Mouse (Mus musculus) stomach, embryonic 16.5 days (tissue): ENCODE measurements around the gene Ubn2. TPM values are rescaled to one million over a fixed set of nuclear protein-coding genes. Genes with fewer than 3 reads are reported as not detected.
"Not testable (repeated sequence)": the region's sequence is repeated elsewhere in the genome, so short reads cannot be mapped to it uniquely, and the experiment has no call there.

Experiments used
- ATAC-seq: fragments of 200-750 bp; cut with Nextera tagmentation; 2 replicates; pipeline ENCODE4 v1.8.0; 2017; ENCODE audit warnings: moderate number of reproducible peaks, moderate TSS enrichment; ENCODE audit not compliant: insufficient read depth, low FRiP score
- H3K27ac ChIP-seq: fragments of 300-500 bp; sonication (generic); 2 replicates; pipeline ENCODE4 v1.5.1; 2014; ENCODE audit warnings: low read length
- H3K27me3 ChIP-seq: fragments of 300-500 bp; sonication (generic); 2 replicates; pipeline ENCODE4 v1.6.1; 2014; ENCODE audit warnings: low read length, control low read depth, mixed read lengths; ENCODE audit not compliant: control insufficient read depth, insufficient read depth
- H3K36me3 ChIP-seq: fragments of 300-500 bp; sonication (generic); 2 replicates; pipeline ENCODE4 v1.6.1; 2014; ENCODE audit warnings: low read length; ENCODE audit not compliant: control insufficient read depth, insufficient read depth
- H3K4me1 ChIP-seq: fragments of 300-500 bp; sonication (generic); 2 replicates; pipeline ENCODE4 v1.6.1; 2014; ENCODE audit warnings: low read length, control low read depth, mixed read lengths; ENCODE audit not compliant: control insufficient read depth, insufficient read depth
- H3K4me2 ChIP-seq: fragments of 300-500 bp; sonication (generic); 2 replicates; pipeline ENCODE4 v1.6.1; 2014; ENCODE audit warnings: low read depth, low read length, mixed read lengths
- H3K4me3 ChIP-seq: fragments of 300-500 bp; sonication (generic); replicated peaks from 2 replicates; pipeline ENCODE4 v1.5.1; 2014; ENCODE audit warnings: mild to moderate bottlenecking, low read length
- H3K9ac ChIP-seq: fragments of 300-500 bp; sonication (generic); 2 replicates; pipeline ENCODE4 v1.6.1; 2014; ENCODE audit warnings: low read length
- H3K9me3 ChIP-seq: fragments of 300-500 bp; sonication (generic); replicated peaks from 2 replicates; pipeline ENCODE4 v1.6.1; 2016; ENCODE audit warnings: low read length, control low read depth; ENCODE audit not compliant: control insufficient read depth
- WGBS: fragments of 180-500 bp; shearing (Covaris S2); extraction: QIAGEN DNeasy Blood & Tissue Kit; methylation state at CpG from one replicate; pipeline ENCODE4 v1.1.7; 2014; 5-methylcytosine and 5-hydroxymethylcytosine counted together
- polyA plus RNA-seq: library from polyadenylated mRNA; unstranded; fragments of >200 nt; fragmentation: Nextera tagmentation; extraction: Ambion mirVana; gene quantifications from 2 replicates; pipeline ENCODE4 v1.2.1, GENCODE M21; 2015

The Ubn2 gene
- polyA plus RNA-seq: 8.5 and 13.0 TPM in 2 replicates

GRCm38 (mm10) chr6:38433261-38434033, at the start of gene Ubn2:
Gene Ubn2, plus strand, starts transcription at chr6:38433950.
- H3K36me3 ChIP-seq: no peaks in the 10 kb centered on the region
- ATAC-seq: peak; percentile 98
- peak within 1 kb of the TSS; percentile 82 for H3K4me3 ChIP-seq
- peak within 1 kb of the TSS; percentile 62 for H3K4me2 ChIP-seq
- H3K27me3 ChIP-seq: no peaks in the 10 kb centered on the region
- WGBS: under 1% methylated on average over 64 of the region's 64 CpGs
- peaks cover 4% of the 10 kb centered on the region for H3K4me1 ChIP-seq
- no peaks in the 10 kb centered on the region for H3K9me3 ChIP-seq
- peak within 1 kb of the TSS; percentile 94 for H3K27ac ChIP-seq
- peak within 1 kb of the TSS; percentile 83 for H3K9ac ChIP-seq

GRCm38 (mm10) chr6:38389671-38390070, 44.1 kb upstream of the Ubn2 start:
- H3K36me3 ChIP-seq: no peaks in the 10 kb centered on the region
- no peak overlapping the region for H3K27ac ChIP-seq
- H3K9ac ChIP-seq: no peak overlapping the region
- H3K27me3 ChIP-seq: no peaks in the 10 kb centered on the region
- no peak for ATAC-seq
- H3K9me3 ChIP-seq: no peaks in the 10 kb centered on the region
- H3K4me3 ChIP-seq: no peak overlapping the region
- H3K4me2 ChIP-seq: no peak overlapping the region
- 83% methylated on average over 3 of the region's 3 CpGs for WGBS
- no peaks in the 10 kb centered on the region for H3K4me1 ChIP-seq

- H3K4me1 ChIP-seq, H3K27ac ChIP-seq, H3K9me3 ChIP-seq, H3K36me3 ChIP-seq, H3K27me3 ChIP-seq, H3K9ac ChIP-seq, ATAC-seq: not testable (repeated sequence)
- peak overlapping the region; percentile 82 for H3K4me3 ChIP-seq
- peak overlapping the region; percentile 62 for H3K4me2 ChIP-seq
- 66% methylated on average over 5 of the region's 5 CpGs for WGBS
Observed at GRCm38 (mm10) chr6:38432457-38432856, 1.3 kb upstream of the Ubn2 start.

GRCm38 (mm10) chr6:38434055-38435023, 589 bp downstream of the Ubn2 start:
- H3K4me3 ChIP-seq: peak overlapping the region; percentile 82
- peak overlapping the region; percentile 91 for H3K27ac ChIP-seq
- no peaks in the 10 kb centered on the region for H3K36me3 ChIP-seq
- no peaks in the 10 kb centered on the region for H3K27me3 ChIP-seq
- H3K9me3 ChIP-seq: no peaks in the 10 kb centered on the region
- H3K9ac ChIP-seq: peak overlapping the region; percentile 83
- peaks cover 4% of the 10 kb centered on the region for H3K4me1 ChIP-seq
- peak; percentile 63 for ATAC-seq
- under 1% methylated on average over 96 of the region's 118 CpGs for WGBS
- peak overlapping the region; percentile 61 for H3K4me2 ChIP-seq

- Histone ChIP-seq H3K4me3 (no peak overlapping the region), H3K9me3 (no peaks in the 10 kb centered on the region), H3K4me2 (no peak overlapping the region), H3K4me1 (no peaks in the 10 kb centered on the region), H3K27me3 (no peaks in the 10 kb centered on the region), H3K27ac (no peak overlapping the region), H3K36me3 (0 out of 2 replicates have a peak, but pooled peaks cover 8% of the 10 kb centered on the region), H3K9ac (no peak overlapping the region)
- no peak for ATAC-seq
- 54% methylated on average over 3 of the region's 3 CpGs for WGBS
Observed at GRCm38 (mm10) chr6:38443842-38444241, 10.1 kb downstream of the Ubn2 start.

DNA sequence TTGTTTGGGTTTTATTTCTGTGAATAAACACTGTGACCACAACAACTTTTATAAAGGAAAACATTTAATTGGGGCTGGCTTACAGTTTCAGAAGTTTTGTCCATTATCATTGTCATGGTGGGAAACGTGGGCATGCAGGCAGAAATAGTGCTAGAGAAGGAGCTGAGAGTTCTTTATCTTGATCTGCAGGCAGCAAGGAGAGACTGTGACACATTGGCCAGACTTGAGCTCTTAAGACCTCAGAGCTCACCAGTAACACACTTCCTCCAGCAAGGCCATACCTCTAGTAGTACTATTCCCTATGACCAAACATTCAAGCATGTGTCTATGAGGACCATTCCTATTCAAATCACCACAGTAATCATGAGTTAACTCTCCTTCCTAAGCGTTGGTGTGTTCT, 14.5 kb downstream of the Ubn2 start:
- Histone ChIP-seq H3K27me3 (no peaks in the 10 kb centered on the region), H3K9ac (no peak overlapping the region), H3K27ac (no peak overlapping the region), H3K9me3 (no peaks in the 10 kb centered on the region), H3K36me3 (peaks cover 5% of the 10 kb centered on the region; the same call in 1 of the 2 replicates), H3K4me1 (no peaks in the 10 kb centered on the region), H3K4me2 (no peak overlapping the region), H3K4me3 (no peak overlapping the region)
- 83% methylated on average over 2 of the region's 2 CpGs for WGBS
- no peak for ATAC-seq

DNA sequence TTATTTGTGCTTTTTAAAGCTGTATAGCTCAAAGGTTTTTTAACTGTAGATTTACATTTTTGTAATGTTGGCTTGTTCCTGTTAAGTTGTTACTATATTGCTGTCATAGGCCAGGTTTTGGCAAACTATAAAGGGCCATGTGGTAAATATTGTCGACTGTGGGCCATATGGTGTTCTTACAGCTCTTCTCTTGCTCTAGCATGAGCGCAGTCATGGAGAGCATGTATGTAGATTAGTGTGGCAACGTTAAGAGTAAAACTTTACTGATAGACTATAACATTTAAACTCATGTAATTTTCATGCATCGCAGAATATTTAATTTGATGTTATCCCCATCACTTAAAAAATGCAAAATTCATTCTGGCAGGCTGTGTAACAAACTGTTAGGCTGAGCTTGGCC, 19.3 kb downstream of the Ubn2 start:
- no peaks in the 10 kb centered on the region for H3K9me3 ChIP-seq

GRCm38 (mm10) chr6:38456425-38456824, 22.7 kb downstream of the Ubn2 start:
- H3K27me3 ChIP-seq, H3K4me1 ChIP-seq, H3K9ac ChIP-seq, H3K4me2 ChIP-seq, H3K27ac ChIP-seq, ATAC-seq, H3K36me3 ChIP-seq, H3K9me3 ChIP-seq, H3K4me3 ChIP-seq: not testable (repeated sequence)

More for the DNA sequence above, 19.3 kb downstream of the Ubn2 start:
- Histone ChIP-seq H3K9ac (no peak overlapping the region), H3K27ac (no peak overlapping the region), H3K27me3 (no peaks in the 10 kb centered on the region), H3K4me3 (no peak overlapping the region), H3K4me1 (no peaks in the 10 kb centered on the region), H3K4me2 (no peak overlapping the region), H3K36me3 (peaks cover 5% of the 10 kb centered on the region; the same call in 1 of the 2 replicates)
- ATAC-seq: no peak
- WGBS: 94% methylated on average over 4 of the region's 4 CpGs

DNA sequence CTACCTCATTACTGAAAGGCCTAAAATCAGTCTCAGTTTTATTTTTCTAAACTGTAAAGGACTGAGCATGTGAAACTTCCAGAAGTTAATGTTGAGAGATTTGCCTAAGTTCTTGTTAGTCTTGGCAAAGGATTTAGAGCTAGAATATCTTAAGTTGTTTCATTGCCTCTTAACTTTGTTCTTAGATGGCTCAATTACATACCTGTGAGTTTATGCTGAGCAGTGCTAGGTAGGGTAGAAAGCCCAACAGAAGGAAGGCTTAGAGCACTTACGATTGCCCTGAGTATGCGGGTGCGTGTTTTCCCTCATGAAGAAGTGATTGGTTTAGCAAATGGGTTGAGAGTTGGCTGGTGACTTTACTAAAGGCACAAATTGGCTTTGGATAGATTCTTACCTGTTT, 24.3 kb downstream of the Ubn2 start:
- no peaks in the 10 kb centered on the region for H3K4me1 ChIP-seq
- no peak overlapping the region for H3K4me3 ChIP-seq
- H3K9ac ChIP-seq: no peak overlapping the region
- H3K27me3 ChIP-seq: no peaks in the 10 kb centered on the region
- no peaks in the 10 kb centered on the region for H3K36me3 ChIP-seq
- no peaks in the 10 kb centered on the region for H3K9me3 ChIP-seq
- no peak for ATAC-seq
- H3K4me2 ChIP-seq: no peak overlapping the region
- 93% methylated on average over 3 of the region's 3 CpGs for WGBS
- no peak overlapping the region for H3K27ac ChIP-seq
